Mouse (Mus musculus) adrenal gland, adult (tissue): ENCODE measurements around the gene Heatr6.

Experiments used
- DNase-seq, 2 experiments: peaks; one replicate each; pipeline ENCODE4 v3.0.0; 2022 to 2023; ENCODE audit warnings: low spot score in 1 of 2; ENCODE audit not compliant: inconsistent age in 2 of 2

Gene Heatr6

DNA sequence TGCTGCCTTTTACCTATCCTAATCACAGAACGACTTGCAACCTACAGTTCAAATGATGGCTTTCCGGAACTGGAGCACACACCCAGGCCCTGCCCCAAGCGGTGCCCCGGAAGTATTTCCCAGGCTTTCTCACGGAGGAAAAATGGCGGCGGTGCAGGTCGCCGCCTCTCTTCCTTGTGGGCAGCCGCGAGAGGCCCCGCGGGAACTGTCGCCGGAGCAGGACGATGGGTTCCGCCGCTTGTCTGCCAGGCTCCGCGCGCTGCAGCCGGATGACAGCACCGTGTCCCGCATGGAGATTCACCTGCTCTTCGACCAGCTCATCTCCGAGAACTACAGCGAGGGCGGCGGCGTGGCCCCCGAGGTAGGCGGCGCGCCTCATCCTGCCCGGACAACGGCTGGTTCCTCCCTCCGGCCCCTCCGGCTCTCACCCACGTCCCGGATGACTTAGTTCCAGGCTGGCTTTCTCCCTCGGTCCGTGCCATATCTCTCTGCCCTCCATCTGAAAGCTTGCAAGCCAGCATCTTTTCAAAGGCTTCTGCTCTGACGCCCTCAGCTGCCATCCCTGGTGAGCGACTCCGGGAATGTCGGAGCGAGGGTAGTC lies at the start of gene Heatr6:
Gene Heatr6 (plus strand): TSS at position 116 of the 601 bp plus-strand sequence.
- peak; percentile 92 to 97 for DNase-seq

DNA sequence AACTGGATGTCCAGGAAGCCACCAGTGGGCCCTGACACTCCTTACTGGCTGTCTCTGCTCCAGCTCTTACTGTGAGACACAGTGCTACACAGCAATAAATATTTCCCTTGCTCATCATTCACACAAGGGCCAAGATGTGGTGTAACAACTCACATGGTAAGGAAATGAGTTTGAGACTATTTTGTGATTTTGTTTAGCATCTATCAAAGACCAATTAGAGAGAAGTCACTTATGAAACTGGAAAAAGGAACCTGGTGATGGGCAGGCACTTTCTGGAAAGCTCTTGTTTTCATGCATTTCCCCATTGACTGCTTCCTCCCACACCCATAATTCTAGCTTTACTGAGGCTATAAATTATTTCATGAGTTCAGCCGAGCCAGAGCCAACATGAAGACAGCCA lies 49.8 kb upstream of the Heatr6 start, which contains the start of gene Wfdc17:
Gene Wfdc17 (plus strand): TSS at position 287 of the 400 bp plus-strand sequence.
- no peak for DNase-seq

DNA sequence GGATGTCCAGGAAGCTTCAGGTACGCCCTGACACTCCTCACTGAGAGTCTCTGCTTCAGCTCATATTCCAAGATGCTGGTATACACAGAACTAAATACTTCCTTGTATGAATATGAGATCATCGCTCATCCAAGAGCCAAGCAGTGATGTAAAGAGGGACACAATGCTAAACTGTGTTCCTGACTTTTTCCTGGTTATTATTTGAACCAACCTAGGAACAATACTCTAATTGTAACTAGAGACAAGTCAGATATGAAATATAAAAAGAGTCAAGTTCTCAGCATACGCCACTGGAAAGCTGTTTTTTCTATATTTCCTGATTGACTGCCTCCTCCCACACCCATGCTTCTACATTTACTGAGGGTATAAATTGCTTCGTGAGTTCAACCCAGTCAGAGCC lies 44.8 kb upstream of the Heatr6 start, which contains the start of gene Wfdc18:
Gene Wfdc18 (plus strand): TSS at position 301 of the 400 bp plus-strand sequence.
- no peak for DNase-seq

DNA sequence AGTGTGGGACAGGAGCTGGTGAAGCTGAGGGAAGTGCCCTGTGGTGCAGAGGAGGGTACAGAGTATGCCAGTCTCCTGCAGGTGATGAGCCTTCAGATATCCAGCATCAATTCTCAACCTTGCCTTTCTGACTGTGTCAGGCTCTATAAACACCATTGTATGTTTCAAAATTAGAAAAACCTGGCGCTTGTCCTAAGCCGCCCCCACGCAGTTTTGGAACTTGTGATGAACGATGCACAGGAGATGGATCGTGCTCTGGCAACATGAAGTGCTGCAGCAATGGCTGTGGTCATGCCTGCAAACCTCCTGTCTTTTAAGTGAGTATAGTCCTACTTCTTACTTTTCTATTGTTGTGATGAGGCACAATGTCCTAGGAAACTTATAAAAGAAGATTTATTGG lies 43.8 kb upstream of the Heatr6 start:
- DNase-seq = no peak

DNA sequence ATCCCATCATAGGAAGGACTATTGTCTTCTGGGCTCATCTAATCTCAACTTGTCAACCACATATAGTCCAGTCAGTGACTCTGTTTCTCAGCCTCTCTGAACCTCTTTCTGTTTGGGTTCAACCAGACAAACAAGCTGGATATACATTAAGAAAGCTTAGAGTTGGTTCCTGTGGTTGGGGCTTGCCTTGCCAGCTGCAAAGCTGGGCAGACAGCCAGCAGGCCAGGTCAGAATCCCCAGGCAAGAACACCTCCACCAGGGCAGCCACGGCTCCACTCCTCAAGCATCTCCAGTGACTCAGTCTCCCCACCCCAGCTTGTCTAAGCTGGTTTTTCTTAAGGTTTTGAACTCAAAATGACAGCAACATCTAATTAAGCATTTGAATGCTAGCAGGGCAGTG lies 40.8 kb upstream of the Heatr6 start:
- DNase-seq = no peak

DNA sequence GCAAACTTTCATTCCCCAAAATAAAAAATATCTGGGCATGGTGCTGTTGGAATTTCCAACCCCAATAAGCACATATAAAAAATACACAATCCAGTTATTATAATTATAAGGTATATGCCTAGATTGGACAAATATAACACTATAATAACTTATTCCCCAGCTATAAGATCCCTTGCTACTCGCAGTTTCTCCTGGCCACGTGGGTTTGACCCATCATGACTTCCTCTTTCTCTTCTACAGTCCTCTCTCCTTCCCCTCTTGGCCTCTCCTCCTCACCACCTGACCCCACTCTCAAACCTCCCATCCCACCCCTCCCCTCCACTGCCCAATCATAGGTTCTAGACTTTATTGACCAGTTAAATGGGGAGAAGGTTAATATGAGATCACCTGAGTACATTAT lies 39.6 kb upstream of the Heatr6 start:
- DNase-seq = no peak

DNA sequence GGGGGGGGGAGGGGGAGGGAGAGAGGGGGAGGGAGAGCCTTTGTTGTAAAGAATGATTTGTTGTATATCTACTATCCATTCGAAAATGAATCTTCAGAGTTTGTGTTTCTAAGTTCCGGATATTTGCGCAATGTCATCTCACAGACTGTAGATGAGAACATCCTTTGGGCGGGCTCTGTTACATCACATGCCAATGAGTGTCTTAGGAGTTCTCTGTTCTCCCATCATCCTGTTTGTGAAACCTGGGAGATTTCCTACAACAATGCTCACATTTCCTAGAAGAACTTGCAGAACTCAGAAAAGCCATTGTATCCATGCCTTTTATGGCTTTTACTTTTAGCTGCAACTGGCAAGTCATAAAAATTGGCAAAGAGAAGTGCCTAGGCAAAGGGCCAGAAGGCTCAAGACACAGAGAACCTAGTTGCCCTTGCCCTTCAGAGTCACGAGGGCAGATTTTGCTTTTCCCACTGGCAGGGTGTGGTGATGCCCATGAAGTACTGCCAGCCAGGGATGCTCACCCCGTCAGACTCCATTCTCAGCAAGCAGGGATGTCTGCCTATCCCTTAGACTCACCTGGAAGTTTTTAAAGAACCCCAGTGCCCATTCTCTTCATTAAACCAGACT lies 36.3 kb upstream of the Heatr6 start:
- peak; percentile 63 to 79 for DNase-seq

DNA sequence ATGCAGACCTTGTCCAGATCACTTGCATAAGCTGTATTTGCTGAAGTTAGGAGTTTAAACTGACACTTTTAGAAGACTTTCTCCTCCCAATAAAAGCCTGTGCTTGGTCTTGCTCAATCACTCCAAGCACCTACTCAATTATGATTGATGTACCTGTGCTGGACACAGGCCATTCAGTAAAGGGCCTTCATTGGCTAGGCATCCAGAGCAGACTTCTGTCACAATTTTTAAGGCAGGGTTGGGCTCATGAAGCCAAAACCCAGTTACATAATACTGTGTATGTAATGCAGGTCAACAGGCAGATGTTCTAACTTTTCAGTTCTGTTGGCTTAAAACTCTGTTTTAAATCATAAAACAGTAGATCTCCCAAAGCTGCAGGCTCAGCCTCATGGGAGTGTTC lies 32.7 kb upstream of the Heatr6 start:
- DNase-seq = no peak

DNA sequence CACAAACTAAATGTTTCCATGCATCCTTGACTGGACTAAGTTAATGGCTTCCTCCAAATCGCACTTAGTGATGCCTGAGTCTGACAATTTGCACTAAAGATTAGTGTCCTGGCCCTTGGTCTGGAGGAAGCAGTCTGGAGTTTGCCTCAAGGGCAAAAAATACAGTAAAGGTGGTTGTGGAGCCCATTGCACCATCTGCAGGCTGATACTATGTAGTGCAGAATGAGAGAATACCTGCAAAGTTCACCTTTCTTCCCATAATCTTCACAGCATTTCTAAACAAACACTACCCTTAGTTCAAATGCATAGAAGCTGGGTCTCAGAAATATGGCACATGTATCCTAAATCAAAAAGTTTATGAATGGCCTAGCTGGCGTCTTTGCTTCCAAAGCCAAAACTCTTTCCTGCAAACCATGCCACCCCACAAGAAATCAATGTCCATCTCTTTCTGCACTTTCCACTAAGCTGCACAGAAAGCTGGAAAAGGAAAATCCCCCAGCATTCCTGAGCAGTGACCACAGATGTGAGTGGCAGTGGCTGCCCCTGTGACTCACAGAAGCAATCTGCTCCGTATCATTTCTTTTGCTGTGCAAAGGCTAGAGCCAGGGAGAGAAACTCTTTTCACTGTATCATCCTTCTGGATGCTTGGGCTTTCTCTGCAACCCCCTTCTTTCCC lies 24.6 kb upstream of the Heatr6 start:
- peak in 1 of 2 experiments; percentile 11 for DNase-seq

DNA sequence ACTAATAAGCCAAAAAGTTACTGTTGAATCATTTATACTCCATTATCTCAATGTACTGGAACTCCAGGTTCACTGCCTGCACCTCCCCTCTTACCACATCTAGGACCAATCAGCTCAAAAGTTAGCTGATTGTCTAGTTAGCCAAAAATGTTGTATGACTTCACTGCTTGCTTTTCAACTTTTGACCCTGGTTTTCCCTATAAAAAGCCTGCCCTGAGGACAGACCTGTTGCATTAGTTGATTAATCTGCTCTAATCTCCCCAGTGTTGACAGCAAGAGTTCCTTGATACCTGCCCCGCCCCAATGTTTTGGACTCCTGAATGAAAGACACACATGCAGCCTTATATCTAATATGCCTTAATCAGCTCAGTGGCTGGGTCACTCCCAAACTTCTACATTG lies 22.4 kb upstream of the Heatr6 start:
- no peak for DNase-seq

DNA sequence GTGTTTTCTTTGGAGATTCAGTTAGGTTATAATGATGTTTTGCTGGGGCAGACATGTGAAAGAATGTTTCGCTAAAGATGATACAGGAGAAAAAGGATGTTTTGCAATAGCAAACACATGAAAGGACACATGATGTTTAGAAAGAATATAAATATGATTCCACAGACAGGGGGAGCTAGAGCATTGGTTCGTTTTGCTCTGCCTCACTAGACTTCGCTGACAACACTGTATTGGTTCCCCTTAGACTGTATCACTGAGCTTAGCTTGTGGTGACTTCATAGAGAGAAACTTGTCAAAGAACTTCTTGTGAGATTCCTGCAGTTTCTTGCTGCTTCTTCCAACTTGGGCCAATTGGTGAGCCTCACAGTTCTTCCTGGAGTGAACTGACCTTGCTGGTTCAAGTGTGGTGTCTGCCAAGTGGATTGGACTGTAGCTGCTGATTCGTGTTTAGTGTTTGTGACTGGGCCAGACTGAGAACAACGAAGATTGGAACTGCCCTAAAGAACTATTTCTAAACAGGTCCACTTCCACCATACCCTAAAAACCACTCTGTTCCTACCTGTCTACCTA lies 20.3 kb upstream of the Heatr6 start:
- no peak for DNase-seq

DNA sequence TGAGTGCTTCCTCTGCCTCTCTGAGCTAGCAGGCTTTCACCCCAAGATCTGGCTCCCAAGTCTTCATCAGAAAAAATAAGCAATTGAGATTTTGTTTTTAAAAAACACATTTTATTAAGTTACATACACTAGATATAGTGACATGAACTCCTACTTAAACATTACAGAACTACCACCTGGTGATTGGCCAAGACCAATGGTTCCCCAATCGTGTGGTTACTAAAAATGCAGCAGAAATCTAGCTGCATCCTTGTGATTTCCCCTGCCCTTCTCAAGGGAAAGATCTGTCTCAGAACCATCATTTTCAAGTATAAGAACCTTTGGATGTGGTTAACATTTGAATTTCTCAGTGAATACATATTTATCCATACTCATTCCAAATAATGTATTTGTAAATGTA lies 19.3 kb upstream of the Heatr6 start:
- no peak for DNase-seq

DNA sequence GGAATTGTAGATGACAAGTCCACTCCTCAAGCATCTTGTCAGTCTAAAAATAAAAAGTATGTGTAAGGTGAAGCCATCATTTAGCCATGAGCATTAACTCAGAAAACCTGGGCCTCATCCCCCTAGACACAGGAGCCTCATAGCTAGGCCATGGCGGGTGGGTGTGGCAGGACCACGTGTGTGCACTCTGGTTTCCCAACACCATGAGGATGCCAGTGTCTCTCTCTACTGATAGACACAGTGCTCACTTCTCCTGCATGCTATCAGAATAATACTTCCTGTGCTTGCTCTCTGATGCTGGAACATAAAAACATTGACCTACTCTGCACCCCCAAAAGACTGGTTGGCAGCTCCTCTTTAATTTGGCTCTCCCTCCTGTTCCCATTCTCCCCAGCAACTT lies 17.6 kb upstream of the Heatr6 start:
- no peak for DNase-seq

DNA sequence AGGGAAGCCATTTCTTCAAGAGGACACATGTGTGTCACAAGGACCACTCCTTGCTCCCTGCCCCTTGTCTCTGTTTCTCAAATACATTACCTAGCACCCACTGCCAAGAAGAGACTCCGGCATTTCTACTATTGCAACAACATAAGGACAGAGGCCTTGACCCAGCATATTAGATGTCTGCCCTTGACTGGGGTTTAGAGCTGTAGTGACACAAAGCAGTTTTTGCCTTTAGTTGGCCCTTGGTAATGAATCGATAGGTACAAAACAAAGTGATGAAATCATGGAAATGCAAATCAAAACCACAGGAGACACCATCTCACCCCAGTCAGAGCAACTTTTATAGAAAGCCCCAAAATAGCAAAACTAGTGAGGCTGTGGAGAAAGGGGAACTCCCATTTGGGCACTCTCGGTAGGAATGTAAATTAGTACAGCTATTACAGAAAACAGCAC lies 16.4 kb upstream of the Heatr6 start:
- DNase-seq = no peak

DNA sequence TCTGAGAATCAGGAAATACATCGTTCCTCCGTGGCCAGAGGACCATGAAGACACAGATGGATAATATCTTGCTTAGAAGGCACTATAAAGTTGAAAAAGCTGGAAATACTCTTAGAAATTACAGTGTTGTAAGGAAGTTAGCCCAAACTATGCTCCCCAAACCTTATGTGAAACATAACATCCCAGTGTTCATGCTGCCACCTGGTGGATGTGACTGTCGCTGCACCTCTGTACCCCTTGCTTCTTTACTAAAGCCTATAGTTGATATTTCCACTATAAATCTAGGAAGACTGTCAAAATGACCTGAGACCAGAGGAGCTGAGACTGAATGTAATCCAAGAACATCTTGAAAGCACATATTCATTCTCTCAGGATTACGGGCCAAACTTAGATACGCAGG lies 14.3 kb upstream of the Heatr6 start:
- peak; percentile 62 to 90 for DNase-seq

DNA sequence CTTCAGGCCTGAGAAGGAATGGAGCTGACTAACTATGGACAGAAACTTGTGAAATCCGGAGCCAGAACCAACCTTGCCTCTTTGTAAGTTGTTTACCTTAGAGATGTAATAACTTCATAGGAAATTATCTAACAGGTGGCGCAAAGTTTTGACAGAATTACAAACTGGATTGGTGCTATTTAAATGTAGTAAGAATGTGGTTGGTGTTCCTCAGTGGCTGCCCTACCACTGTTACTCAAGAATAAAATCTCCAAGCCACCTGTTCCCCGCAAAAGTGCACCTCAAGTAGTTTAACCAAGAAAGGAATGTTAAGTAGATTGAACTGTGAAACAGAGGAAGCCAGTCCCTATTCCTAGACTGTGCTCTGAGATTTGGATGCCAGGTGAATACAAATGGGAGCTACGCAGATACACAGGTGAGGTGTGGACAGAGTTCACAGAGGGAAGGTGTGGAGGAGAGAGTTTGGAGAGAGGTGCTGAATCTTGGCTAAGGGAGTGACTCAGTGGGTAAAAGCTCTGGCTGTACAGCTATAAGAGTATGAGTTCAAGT lies 13.0 kb upstream of the Heatr6 start:
- no peak for DNase-seq

DNA sequence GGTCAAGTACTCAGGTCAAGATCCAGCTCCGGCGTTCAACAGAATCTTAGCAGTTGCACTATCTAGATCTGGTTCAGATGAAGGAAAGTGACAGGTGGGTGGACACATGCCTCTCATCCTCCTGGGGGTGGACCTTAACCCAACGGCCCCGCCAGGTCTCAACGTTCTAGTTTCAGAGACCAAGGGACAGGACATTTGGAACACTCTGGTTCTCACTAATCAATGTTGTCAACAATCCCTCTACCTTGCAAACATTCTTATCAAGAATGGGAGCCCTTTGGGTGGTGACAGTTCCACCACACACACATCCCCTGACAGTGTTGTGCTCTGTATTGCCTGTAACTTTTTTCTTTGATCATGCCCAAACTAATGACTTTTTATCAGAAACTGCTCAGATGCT lies 11.7 kb upstream of the Heatr6 start:
- no peak for DNase-seq

DNA sequence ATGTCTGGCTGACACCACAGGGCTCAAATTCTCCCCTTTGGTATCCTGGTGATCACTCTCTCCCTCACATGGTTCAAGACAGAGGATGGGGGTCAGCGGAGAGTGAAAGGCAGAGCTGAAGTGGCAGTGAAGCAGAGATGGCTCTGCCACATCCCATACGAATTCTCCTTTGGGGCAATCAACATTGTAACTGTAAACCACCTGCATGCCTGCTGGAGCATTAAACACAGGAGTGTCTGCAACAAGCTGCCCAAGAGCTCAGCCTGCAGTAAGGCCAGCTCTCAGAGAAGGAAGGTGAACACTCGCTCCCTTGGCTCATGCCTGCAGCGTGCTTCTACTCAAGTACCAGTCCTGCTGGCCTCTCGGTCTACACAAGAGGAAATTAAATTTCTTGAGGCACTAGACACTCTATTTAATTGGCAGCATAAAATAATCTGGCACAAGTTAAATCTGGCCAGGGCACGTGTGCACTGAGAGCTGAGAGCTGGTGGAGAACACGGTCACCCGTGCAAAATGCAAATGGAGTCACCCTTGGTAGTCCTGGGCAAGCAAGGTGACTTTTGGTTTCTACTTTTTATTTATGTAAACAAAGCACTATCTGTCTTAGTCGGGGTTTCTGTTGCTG lies 10.7 kb upstream of the Heatr6 start:
- DNase-seq = no peak

DNA sequence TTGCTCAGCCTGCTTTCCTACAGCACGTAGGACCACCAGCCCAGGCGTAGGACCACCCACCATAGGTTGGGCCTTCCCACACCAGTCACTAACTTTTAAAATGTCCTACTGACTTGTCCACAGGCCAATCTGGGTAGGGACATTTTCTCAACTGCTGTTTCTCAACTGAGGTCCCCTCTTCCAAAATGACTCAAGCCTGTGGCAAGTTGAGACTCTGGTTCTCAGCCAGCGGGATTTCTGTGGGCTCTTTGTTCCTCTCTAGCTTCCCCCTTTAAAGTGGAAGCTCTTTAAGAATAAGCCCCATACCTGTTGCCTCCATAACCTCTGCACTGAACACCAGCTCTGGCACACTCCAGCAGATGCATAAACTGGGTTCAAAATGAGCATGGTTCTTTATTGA lies 10.0 kb upstream of the Heatr6 start:
- no peak for DNase-seq

DNA sequence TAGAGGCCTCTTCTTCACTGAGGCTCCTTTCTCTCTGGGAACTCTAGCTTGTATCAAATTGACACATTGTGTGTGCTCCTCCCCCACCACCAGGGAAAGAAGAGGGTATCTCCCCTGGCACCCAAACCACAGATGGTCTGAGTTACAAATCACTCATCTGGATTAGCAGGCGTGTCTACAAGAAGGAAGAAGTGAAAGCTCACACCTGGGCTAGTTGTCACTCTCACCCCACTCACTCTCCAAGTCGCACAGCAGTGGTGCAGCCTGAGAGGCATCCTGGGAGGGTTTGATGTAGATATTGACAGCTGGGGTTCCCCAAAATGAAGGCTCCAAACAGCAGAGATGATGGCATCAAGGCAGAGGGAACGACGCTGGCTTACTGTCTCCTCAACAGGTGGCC lies 7.3 kb upstream of the Heatr6 start:
- DNase-seq = no peak

DNA sequence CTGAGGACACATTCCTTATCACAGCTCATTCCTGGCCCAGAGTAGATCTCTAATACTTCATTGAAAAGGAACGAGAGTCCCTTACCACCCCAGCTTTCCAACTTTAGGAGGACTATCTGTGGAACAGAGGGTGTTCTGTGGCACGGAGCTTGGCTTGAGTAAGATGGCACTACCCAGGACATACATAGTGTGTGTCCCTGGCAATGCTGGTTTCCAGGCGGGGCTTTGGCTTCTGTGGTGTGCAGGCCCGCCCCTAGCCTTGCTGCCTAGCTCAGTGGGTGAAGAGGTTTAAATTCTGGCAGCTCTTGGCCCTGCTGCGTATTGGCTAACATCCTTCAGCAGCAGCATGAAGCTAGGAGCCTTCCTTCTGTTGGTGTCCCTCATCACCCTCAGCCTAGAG lies 6.8 kb upstream of the Heatr6 start, which contains the start of gene Wfdc21:
Gene Wfdc21 (plus strand): TSS at position 260 of the 400 bp plus-strand sequence.
- no peak for DNase-seq
